Mouse (Mus musculus): ENCODE measurements around the gene Ephb4.

The Ephb4 gene

DNA sequence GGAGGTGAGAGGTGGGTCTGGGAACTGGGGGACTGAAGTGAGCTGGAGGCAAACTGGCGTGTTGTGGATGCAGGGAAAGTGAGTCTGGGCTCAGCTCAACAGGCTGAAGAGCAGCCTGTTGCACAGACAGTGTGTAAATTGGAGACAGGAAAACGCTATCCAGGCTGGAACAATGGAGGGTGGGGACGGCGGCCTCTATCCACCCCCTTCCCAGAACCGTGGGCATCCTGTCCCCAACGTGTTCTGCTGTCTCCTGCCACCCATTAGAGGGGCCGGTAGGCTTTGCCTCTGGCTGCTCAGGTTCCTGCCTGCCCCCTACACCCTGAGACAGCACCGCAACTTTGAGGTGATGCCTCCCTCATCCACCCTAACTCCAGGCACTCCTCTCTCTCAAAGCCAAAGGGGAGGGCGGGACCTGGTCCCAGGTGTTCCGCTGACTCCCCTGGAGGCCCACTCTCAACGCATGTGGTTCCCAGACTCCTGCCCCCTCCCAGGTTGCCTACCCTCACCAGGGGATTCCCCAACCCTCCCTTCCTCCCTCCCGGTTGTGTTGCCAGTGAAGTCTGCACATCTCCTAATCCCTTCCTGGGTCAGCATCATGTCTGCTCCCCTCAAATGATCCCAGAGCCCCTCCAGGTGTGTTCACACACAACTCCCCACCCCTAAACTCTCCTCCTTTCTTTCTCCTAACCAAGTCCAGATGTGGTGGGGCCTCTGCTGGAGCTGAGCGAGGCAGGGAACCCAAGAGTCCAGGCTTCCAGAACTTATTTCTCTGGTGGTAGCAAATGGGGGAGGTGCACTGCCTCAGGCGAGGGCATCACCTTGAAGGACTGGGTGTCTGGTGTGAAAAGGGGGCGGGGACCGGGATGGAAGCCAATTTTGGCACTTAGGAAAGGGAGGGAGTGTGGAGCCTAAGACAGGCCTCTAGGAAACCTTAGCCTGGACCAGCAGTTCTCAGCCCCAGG lies 2.4 kb downstream of the Ephb4 start:
- in situ Hi-C loops (cut with MboI, MseI), result loop anchor here in 1 of 2 experiments (5.0 kb wide), 1 partner anchor 90 kb away; no protein-coding TSS in a partner anchor

DNA sequence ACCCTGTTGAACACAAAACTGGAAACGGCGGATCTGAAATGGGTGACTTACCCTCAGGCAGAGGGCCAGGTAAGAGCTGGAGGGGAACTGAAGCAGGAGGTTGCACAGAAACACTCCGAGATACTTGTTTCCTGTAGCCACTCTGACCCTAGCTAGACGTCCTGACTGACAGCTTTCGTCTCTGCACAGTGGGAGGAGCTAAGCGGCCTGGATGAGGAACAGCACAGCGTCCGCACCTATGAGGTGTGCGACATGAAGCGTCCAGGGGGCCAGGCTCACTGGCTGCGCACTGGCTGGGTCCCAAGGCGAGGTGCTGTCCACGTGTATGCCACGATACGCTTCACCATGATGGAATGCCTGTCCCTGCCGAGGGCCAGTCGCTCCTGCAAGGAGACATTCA lies 4.2 kb downstream of the Ephb4 start:
- in situ Hi-C loops (cut with MboI, MseI), result loop anchor here in 1 of 2 experiments (5.0 kb wide), 1 partner anchor 88 kb away; no protein-coding TSS in a partner anchor

DNA sequence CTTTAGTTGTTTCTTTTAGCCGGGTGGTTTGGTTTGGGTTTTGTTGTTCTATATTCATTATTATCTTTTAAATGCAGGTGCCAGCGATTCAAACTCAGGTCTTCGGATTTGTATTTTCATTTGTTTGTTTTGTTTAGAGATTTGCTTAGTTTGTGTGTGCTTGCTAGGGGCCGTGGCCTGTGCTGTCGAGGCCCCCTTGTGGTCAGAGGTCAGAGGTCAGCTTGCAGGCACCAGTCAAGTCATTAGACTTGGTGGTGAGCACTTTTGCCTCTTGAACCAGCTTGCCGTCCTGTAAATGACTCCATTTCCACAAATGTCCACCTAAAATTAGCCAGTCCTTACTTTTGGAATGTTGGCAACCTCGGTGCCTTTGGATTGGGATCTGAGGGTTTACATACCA lies 8.5 kb downstream of the Ephb4 start:
- in situ Hi-C loops (cut with MboI, MseI), result no loop called here

DNA sequence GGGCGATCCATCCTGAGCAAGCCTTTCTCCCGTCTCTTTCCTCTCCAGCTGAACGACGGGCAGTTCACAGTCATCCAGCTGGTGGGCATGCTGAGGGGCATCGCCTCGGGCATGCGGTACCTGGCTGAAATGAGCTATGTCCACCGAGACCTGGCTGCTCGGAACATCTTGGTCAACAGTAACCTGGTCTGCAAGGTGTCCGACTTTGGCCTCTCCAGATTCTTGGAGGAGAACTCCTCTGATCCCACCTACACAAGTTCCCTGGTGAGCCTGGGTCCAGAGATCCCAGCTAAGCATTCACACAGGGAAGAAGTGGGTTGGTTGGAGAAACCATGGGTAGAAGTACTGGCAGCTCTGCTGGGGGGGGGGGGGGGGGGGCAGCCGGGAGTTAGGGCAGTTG lies 19.8 kb downstream of the Ephb4 start:
- in situ Hi-C loops (cut with MboI, MseI), result no loop called here

DNA sequence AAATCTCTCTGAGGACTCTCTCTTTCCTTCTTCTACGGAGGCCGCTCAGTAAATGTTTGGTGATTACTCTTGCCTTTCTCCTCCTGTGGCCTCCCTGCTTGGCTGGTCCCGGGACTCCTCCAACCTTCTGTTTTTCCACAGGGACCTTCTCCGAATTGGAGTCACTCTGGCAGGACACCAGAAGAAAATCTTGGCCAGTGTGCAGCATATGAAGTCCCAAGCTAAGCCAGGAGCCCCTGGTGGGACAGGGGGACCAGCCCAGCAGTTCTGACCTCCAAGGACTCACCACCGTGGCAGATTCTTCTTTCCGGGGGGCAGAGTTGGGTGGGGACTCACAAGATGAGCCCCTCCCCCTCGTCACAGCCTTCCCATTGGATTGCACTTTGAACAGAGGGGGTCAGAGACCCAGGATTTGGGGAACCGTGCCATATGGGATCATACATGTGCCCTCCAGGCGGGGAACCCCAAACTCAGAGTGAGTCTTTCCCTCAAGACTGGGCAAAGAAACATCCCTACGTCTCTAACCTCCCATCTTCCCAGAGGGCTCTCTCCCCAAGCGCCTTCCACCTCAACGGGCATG lies 23.6 kb downstream of the Ephb4 start:
- in situ Hi-C loops (cut with MboI, MseI), result no loop called here

DNA sequence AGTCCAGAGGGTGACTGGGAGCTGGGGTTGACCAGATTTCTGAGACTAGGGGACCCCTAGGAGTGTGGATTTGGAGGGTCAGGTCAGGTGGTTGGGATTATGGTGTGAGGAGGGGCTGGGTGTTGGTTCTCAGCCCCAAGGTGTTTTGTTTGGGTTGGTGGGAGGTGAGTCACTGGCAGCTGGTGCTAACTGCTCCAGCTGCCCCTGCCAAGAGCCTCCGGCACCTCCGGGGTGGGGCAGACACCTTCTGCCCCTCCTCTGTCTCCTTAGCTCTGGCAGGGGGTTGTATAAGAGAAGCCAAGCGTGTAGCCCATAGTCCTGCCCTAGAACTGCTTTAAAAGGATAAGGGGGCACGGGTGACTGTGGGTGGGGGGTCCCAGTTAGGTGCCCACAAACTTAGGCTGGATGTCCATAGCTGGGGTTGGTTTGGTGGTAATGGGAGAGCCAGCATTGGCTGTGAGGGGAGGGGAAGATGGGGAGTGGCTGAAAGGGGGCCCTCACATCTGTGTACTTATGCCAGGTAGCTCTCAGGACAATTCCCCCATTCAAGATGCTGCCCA lies 24.7 kb downstream of the Ephb4 start:
- in situ Hi-C loops (cut with MboI, MseI), result no loop called here

DNA sequence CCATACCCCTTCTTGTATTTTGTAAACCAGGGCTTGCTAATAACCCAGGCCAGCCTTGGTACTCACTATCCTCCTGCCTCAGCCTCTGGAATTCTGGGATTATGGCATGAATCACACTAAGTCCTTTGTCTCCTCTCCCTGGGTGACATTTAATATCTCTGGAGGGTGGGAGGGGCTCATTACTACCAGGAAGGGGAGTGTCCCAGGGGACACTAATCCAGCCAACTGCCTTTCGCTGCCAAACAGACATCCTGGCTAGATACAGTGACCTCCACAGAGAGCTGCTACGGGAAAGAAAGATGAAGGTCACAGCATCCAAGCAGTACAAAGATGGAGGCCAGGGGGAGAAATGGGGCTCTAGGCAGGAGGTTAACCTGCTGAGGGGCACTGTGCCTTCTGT lies 25.7 kb downstream of the Ephb4 start:
- in situ Hi-C loops (cut with MboI, MseI), result no loop called here

DNA sequence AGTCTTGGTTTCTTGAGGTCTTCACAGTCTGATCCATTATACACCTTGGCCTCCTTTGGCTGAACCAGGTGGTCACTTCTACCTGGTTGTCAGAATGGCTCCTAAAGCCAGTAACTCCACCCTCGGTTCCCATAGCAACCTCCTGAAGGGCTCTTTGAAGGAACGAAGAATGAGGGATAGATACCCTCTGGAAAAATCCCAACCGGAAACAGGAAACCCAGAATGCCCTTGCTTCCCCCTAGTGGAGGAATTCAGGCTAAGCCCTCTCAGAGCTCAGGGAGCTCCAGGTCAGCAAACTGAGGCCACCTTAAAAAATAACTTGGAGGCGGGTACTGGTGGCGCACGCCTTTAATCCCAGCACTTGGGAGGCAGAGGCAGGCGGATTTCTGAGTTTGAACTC lies 26.3 kb downstream of the Ephb4 start:
- in situ Hi-C loops (cut with MboI, MseI), result no loop called here

DNA sequence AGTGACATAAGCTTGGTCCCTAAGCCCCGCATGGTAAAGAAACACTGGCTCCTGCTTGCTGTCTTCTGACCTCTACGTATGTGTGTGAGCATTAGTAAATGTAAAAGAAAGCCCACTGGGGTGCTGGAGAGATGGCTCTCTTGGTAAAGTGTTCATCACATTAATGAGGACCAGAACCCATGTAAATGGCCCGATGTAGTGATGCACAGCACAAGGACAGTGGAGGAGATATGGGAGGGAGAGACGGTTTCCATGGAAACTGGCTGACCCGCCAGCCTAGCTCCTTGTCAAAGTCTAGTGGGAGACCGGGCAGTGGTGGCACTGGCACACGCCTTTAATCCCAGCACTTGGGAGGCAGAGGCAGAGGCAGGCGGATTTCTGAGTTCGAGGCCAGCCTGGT lies 26.8 kb downstream of the Ephb4 start:
- in situ Hi-C loops (cut with MboI, MseI), result no loop called here

DNA sequence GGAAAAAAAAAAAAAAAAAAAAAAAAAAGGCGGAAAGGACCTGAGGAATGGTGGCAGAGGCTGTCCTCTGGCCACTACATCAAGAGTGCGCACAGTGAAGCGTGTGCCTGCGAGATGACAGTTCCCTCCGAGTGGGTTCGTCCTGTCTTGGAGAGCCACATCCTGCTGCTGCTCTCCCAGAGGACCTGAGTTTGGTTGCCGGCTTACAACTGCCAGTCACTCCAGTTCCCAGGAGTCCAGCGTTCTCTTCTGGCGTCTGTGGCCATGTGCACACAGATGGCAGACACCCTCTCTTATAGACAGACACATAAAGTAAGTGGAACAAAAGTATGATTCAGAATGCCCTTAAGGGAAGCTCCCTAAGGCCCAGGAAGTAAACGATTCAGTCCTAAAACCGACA lies 27.3 kb downstream of the Ephb4 start:
- in situ Hi-C loops (cut with MboI, MseI), result no loop called here

DNA sequence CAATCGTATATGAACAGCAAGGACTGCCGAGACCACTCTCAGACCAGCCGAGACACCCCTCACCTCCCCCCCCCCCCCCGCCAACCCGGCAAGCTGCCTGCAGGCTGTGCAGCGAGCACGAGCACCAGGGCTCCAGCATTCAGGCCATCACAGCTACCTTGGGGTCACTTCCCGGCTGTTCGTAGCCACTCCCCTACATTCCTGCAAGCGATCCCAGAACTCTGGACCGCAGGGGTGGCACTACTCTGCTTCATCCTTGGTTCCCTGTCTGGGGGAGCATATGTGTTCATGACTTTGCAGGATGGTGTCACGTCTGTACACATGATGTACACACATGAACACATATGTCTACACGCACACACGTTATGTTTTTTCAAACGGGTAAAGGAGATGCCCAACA lies 27.7 kb downstream of the Ephb4 start:
- in situ Hi-C loops (cut with MboI, MseI), result no loop called here

DNA sequence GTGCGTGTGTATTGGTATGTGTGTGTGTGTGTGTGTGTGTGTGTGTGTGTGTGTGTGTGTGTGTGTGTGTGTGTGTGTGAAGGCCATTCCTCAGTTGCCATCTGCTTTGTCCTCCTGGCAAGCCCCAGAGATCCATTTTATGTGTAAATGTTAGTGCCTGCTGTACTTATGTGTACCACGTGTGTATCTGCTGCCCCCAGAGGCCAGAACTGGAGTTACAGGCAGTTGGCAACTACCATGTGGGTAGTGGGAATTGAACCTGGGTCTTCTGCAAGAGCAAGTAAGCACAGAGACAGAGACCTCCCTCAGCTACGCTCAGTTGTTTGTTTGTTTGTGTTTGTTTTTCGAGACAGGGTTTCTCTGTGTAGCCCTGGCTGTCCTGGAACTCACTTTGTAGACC lies 31.2 kb downstream of the Ephb4 start:
- in situ Hi-C loops (cut with MboI, MseI), result no loop called here

DNA sequence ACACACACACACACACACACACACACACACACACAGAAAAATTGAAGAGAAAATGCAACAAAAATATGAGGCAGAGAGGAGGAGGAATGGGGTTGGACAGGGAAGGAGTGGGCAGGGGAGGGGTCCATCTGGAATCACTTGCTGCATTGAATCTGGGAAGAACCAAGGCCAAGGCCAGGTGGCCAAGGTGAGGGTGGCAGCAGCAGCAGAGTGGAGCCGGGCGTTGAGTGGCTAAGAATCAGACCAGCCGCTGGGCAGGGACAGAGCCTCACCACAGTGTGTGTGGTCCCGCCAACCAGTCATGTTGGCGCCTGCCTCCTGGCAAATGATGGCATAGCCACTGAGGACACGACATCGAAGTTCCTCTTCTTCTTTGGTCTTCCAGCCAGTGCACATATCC lies 33.5 kb downstream of the Ephb4 start:
- in situ Hi-C loops (cut with MboI, MseI), result no loop called here

DNA sequence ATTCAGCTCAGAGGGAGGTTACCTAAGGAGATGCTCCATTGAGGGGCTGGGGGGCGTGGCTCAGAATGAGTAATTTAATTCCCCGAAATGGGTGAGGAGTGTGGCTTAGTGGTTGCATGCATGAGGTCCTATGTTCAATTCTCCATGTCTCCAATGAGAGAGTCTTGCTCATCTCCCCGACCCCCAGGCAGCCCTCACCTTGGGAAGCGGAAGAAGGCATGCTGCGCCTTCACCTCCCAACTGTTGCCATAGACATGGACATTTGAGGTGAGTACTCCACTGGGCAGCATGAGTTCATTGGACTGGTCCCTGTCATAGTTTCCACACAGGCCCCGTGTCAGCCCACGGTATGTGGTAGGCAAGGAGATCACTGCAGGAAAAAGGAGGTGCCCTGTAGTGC lies 36.8 kb downstream of the Ephb4 start:
- in situ Hi-C loops (cut with MboI, MseI), result no loop called here

DNA sequence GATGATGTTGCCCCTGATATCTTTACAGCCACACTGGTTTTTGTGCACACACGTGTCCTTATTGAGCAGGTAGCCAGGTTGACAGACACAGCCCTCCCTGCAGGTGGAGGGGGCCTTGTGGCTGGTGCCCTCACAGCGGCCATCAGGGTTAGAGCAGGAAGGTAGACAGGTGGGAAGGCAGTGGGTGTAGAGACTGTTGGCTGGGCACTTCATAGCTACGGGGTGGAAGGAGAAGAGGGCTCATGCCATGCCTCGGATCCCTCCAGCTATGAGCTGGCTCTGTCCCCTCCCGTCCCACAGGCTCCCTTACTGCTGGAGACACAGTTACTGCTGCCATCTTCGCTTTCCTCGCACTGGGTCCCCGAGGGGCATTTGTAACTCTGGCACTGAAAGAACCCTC lies 41.7 kb downstream of the Ephb4 start:
- in situ Hi-C loops (cut with MboI, MseI), result no loop called here

DNA sequence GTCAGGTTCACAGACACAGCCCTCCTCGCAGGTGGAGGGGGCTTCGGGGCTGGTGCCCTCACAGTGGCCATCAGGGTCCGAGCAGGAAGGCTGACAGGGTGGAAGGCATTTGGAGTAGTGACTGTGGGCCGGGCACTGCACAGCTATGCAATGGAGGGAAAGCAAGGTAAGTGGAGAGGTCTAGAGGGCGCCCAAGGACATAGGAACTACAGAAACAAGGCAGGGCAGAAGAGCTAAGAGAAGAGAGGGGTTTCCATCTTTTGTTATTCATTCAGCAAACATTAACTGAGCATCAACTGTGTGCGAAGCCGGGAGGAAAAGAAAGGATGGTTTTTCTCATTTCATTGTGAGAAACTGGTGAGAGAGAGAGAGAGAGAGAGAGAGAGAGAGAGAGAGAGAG lies 44.5 kb downstream of the Ephb4 start:
- in situ Hi-C loops (cut with MboI, MseI), result no loop called here

DNA sequence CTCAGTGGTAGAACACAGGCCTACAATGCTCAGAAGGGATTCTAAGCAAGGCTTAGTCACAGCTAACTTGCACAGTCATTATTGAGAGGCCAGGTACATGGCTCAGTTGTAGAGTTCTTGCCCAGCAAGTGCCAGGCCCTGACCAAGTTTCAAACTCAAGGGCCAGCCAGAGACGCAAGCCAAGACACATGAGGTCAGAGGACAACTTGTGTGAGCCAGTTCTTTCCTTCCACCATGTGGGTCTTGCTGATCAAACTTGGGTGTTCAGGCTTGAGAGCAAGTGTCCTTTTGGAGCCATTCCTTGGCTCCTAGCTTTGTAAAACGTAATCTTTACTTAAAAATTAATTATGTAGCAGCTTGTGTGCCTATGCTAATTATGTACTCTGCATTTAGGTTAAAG lies 54.2 kb downstream of the Ephb4 start:
- in situ Hi-C loops (cut with MboI, MseI), result no loop called here

DNA sequence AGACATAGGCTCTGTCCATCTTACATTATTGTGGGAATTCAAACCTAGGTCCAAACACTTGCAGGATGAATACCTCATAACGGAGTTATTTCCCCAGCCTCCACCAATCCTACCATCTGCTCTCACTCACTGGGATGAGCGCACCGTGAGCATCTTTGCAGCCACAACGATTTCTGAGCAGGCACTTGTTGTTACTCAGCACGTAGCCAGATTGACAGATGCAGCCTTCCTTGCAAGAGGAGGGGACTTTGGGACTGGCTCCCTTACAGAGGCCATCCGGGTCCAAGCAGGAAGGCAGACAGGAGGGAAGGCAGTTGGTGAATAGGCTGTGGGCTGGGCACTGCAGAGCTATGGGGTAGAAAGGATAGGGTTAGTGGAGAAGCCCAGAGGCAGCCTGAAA lies 59.5 kb downstream of the Ephb4 start:
- in situ Hi-C loops (cut with MboI, MseI), result no loop called here

DNA sequence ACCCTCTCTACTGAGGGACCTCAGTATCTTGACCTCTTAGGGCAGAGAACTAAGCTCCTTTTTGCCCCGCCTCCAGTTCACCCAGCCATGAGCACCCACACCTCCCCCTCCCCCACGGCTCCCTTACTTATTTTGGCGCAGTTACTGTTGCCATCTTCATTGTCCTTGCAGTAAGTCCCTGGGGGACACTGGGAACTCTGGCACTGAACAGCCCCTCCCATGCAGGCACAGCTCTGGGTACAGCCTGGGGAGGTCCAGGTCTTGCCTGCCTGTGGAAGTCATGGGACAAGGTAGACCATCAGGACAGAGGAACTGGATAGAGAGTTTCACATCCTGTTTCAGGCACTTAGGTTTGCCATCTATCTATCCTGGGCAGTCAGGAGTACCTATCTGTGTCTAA lies 60.2 kb downstream of the Ephb4 start:
- in situ Hi-C loops (cut with MboI, MseI), result loop anchor here in 1 of 2 experiments (10.0 kb wide), 1 partner anchor 585 kb away; no protein-coding TSS in a partner anchor

DNA sequence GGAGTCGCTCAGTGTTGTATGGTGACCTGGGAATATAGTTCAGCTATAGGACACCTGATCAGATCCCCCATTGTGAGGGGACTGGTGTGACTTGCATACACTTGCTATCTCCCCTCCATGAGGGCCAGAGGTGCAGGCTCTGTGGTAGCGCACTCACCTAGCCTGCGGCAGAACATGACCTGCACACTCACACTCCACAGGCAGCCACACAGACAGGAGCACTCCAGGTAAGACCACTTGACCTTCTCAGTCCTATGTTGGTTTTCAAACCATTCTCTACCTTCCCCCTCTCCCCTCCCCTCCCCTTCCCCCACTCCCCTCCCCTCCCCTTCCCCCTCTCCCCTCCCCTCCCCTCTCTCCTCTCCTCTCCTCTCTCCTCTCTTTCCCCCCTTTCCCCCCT lies 60.6 kb downstream of the Ephb4 start:
- in situ Hi-C loops (cut with MboI, MseI), result loop anchor here in 1 of 2 experiments (10.0 kb wide), 1 partner anchor 586 kb away; no protein-coding TSS in a partner anchor

DNA sequence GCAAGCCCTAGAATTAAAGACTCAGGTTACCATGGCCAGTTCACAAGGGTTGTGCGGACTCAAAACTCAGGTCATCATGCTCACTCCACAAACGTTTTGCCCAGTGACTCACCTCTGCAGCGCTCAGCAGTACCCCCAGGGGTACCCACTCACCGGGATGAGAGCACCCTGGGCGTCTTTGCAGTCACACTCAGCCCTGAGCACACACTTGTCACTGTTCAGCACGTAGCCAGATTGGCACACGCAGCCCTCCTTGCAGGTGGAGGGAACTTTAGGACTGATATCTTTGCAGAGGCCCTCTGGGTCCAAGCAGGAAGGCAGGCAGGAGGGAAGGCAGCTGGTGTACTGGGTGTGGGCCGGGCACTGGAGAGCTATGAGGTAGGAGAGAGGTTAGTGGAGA lies 61.3 kb downstream of the Ephb4 start:
- in situ Hi-C loops (cut with MboI, MseI), result loop anchor here in 1 of 2 experiments (10.0 kb wide), 1 partner anchor 586 kb away; no protein-coding TSS in a partner anchor

DNA sequence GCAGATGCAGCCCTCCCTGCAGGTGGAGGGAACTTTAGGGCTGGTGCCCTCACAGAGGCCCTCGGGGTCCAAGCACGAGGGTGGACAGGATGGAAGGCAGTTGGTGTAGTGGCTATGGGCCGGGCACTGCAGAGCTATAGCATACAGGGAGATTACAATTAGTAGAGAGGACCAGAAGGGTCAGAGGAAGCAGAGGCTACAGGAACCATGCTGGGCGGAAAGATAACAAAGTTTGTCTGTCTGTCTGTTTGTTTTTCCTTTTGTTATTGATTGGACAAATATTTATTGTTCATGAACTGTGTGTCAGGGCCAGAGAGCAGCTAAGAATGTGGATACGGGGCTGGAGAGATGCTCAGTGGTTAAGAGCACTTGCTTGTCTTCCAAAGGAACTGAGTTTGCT lies 64.3 kb downstream of the Ephb4 start:
- in situ Hi-C loops (cut with MboI, MseI), result loop anchor here in 1 of 2 experiments (10.0 kb wide), 1 partner anchor 589 kb away; no protein-coding TSS in a partner anchor

All from T-helper 17 cell (primary cell).